Comparison of ENCODE assay signal across 9 mouse cellular contexts in the genomic region with DNA sequence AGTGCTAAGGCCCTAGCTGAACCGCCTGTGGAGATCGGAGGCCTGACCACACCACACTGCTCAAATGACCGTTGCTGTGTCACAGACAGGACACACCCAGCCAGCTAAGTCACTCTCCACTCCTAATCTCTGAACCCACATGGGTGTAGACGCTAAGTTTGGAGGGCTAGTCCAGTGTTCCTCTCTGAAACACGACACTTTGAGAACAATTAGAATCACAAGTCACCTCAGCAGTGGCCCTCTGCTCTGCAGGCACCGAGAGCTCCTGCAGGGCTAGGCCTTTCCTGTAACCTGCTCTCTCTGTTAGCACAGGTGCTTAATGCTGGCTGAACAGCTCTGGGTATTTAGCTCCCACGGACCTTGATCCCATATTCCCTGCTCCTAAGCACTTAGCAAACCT. TPM values are rescaled to one million over a fixed set of nuclear protein-coding genes. Genes with fewer than 3 reads are reported as not detected.
DNase-seq lines count a peak whose midpoint lies in the region.
"Had no signal": no experiment of that assay in that cellular context is flagged by ENCODE, and none has a peak within 500 bp of the region (broad histone marks: within the 10 kb centered on the region; RNA-seq: fewer than 3 reads in every experiment).

No protein-coding gene starts in this region.

- peak; percentile 30 for DNase-seq in embryo, embryonic 10 days (ENCODE audit: low spot score)
- DNase-seq in embryo, embryonic 11 days, result no peak
- DNase-seq in spleen, adult 12 weeks (ENCODE audit: low spot score), result peak; percentile 50
- no peak for DNase-seq in spleen, adult 18-20 months
- DNase-seq in liver, result peak; percentile 79
- peak; percentile 42 for DNase-seq in yolk sac, embryonic 10.5 days (ENCODE audit: low spot score)
- DNase-seq in thymus, postnatal 14 days, result no peak
- no peak for DNase-seq in adrenal gland, postnatal 10 days
- DNase-seq: thymus, postnatal 4 days had no signal

RNA-seq across cellular contexts. Expression of a gene that starts 5.9 kb away (rescaled TPM):
- 10 to 100 TPM; 24.0 to 24.7 TPM for total RNA-seq in adrenal gland, postnatal 10 days (2021)

Comparison
In these comparisons a context has a peak if more than half of its experiments do, and no peak if none do; other contexts are left out.
1. DNase-seq: peak in embryo, embryonic 10 days (single experiment), spleen, adult 12 weeks (single experiment), liver (single experiment) and yolk sac, embryonic 10.5 days (single experiment); none in embryo, embryonic 11 days (single experiment), spleen, adult 18-20 months (0 of 2), thymus, postnatal 14 days (single experiment) and adrenal gland, postnatal 10 days (single experiment).